Mouse (Mus musculus): ENCODE results near the gene Asb10. TPM values are rescaled to one million over a fixed set of nuclear protein-coding genes. Genes with fewer than 3 reads are reported as not detected.

The Asb10 gene
- total RNA-seq, 1 experiment, result 0.18 TPM

DNA sequence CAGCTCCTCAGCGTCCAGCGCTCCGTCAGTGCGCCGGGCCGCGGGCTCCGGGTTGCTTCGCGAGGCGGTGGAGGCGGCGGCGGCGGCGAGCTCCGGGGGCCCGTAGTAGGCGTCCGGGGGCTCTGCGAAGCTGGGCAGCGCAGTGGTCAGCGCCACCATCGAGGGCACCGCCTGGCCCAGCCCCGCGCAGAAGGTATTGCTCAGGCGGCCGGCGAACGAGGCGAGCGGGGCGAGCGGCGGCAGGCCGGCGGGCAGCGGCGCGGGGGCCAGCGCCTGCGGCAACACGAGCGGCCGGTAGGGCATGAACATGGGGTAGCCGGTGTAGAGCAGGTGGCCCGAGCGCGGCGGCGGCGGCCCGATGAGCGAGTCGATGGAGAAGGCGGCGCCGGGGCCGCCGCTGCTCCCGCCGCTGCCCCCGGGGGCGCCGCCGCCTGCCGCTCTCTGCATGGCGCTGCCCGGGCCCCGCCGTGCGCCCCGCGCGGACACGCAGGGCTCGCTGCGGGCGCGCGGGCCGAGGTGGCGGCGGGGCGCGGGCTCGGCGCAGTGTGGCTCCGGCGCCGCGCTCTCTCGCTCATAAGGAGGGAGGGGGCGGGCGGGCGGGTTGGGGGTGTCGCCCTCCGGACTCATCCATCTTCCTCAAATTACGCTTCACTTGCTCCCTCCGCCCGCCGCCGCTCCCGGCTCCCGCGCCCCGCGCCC lies 14.4 kb downstream of the Asb10 start:
- peak overlapping the region; percentile 64 for H3K9ac ChIP-seq (ENCODE audit: insufficient read depth, low read depth, low read length, poor library complexity, severe bottlenecking)

DNA sequence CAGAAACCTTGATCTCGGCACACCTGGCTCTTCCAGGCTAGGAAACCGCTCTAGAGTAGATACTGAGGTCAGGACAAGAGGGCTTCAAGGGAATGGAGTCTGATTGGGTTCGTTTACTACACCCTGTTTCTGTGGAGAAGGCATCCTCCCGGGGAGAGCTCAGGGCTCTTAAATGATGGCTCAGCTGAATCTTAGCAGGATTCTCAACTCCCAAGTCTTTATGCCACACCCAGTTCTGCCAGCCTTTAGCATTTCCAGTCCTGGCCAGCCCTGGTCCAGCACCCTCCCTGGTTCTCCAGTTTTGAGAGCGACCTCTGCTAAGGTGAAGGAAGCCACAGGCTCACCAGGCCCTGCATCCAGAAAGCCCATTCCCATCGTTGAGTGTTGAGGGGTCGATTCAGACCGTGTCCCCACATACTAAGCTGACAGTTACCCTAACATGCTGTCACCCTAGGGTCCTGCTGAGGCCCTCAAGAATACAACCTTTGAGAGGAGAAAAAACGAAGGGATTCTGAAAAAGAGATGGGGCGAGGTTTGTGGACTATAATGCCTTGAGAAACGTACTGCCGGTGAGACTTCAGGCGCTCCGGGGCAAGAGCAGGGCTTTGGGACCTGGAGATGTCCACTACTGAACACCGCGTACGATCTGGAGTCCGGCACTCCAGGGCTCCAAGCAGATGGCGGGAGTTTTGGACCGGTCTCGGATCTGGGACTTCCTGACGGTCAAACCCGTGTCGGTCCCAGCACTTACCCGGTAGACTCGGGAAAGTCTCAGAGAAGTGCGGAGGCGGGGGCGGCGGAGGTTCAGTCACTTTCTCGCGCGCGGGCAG lies 15.2 kb downstream of the Asb10 start:
- no peak for DNase-seq (ENCODE audit: low read depth, low spot score)
- Histone ChIP-seq H3K36me3 (ENCODE audit: control insufficient read depth, insufficient read depth, low read length, poor library complexity, severe bottlenecking) (no peaks in the 10 kb centered on the region), H3K4me1 (ENCODE audit: control insufficient read depth in 2 of 2, insufficient read depth in 2 of 2, low read length in 2 of 2, poor library complexity in 1 of 2) (peaks cover 6 to 12% of the 10 kb centered on the region in 2 experiments; a peak in 2 of 4 replicates), H3K4me3 (ENCODE audit: insufficient read depth in 1 of 2, low read depth in 1 of 2, low read length in 2 of 2, poor library complexity in 1 of 2, severe bottlenecking in 1 of 2) (peak overlapping the region; percentile 57 to 77), H3K9ac (ENCODE audit: insufficient read depth, low read depth, low read length, poor library complexity, severe bottlenecking) (peak overlapping the region; percentile 64), H3K9me3 (ENCODE audit: control insufficient read depth, insufficient read depth, low read depth, low read length) (no peaks in the 10 kb centered on the region), H3K27ac (ENCODE audit: insufficient read depth, low read depth, low read length, poor library complexity, severe bottlenecking) (no peak overlapping the region)
- in situ Hi-C loops (cut with MboI; ENCODE audit: low sequenced_read_pairs in 2 of 2, unreplicated experiment in 2 of 2), result loop anchor here in 1 of 2 experiments (10.0 kb wide), 1 partner anchor 61 kb away; no protein-coding TSS in a partner anchor
- TF ChIP-seq ZC3H11A (IDR thresholded peaks at IDR 0.05; ENCODE audit: borderline replicate concordance, low read depth, low read length) (no peak), ZNF384 (IDR thresholded peaks at IDR 0.05; ENCODE audit: low read depth, low read length) (no peak), HCFC1 (IDR thresholded peaks at IDR 0.05; ENCODE audit: borderline replicate concordance, insufficient read depth, low read length) (no peak), CHD2 (IDR thresholded peaks at IDR 0.05; ENCODE audit: low read depth, low read length) (no peak), MAFK (IDR thresholded peaks at IDR 0.05; ENCODE audit: insufficient read depth, low read depth, low read length) (no peak)

More for the DNA sequence above, 14.4 kb downstream of the Asb10 start:
- Histone ChIP-seq H3K4me3 (ENCODE audit: insufficient read depth in 1 of 2, low read depth in 1 of 2, low read length in 2 of 2, poor library complexity in 1 of 2, severe bottlenecking in 1 of 2) (peak overlapping the region; percentile 57 to 77; a peak in 3 of 4 replicates), H3K27ac (ENCODE audit: insufficient read depth, low read depth, low read length, poor library complexity, severe bottlenecking) (no peak overlapping the region), H3K4me1 (ENCODE audit: control insufficient read depth in 2 of 2, insufficient read depth in 2 of 2, low read length in 2 of 2, poor library complexity in 1 of 2) (peaks cover 6 to 12% of the 10 kb centered on the region in 2 experiments; a peak in 2 of 4 replicates), H3K9me3 (ENCODE audit: control insufficient read depth, insufficient read depth, low read depth, low read length) (no peaks in the 10 kb centered on the region), H3K36me3 (ENCODE audit: control insufficient read depth, insufficient read depth, low read length, poor library complexity, severe bottlenecking) (no peaks in the 10 kb centered on the region)
- DNase-seq (ENCODE audit: low read depth, low spot score), result no peak
- in situ Hi-C loops (cut with MboI; ENCODE audit: low sequenced_read_pairs in 2 of 2, unreplicated experiment in 2 of 2), result loop anchor here in 1 of 2 experiments (10.0 kb wide), 1 partner anchor 62 kb away; no protein-coding TSS in a partner anchor
- no peak for TF ChIP-seq MAFK (IDR thresholded peaks at IDR 0.05; ENCODE audit: insufficient read depth, low read depth, low read length)

DNA sequence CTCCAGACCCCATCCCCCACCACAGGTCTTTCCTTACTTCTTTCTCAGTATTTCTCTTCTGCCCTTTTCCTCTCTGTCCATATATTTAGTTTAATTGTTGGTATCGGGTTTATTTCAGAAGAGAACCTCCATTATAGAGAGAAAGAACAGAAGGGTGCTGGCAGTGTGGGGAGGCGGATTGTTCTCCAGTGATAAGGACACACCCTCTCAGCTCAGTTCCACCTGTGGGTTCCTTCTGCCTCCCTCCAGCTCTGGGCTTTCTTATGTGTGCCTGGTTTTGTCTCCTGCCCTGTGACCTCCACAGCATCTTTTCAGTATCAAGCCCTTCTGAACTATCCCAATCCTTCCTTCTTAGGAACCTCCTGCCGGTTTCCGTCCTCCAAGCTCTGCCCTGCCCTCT lies 16.3 kb downstream of the Asb10 start:
- Histone ChIP-seq H3K36me3 (ENCODE audit: control insufficient read depth, insufficient read depth, low read length, poor library complexity, severe bottlenecking) (no peaks in the 10 kb centered on the region), H3K9ac (ENCODE audit: insufficient read depth, low read depth, low read length, poor library complexity, severe bottlenecking) (no peak overlapping the region), H3K27ac (ENCODE audit: insufficient read depth, low read depth, low read length, poor library complexity, severe bottlenecking) (no peak overlapping the region), H3K9me3 (ENCODE audit: control insufficient read depth, insufficient read depth, low read depth, low read length) (no peaks in the 10 kb centered on the region), H3K4me1 (ENCODE audit: control insufficient read depth in 2 of 2, insufficient read depth in 2 of 2, low read length in 2 of 2, poor library complexity in 1 of 2) (peaks cover 6 to 9% of the 10 kb centered on the region in 2 experiments; a peak in 2 of 4 replicates), H3K4me3 (ENCODE audit: insufficient read depth in 1 of 2, low read depth in 1 of 2, low read length in 2 of 2, poor library complexity in 1 of 2, severe bottlenecking in 1 of 2) (no peak overlapping the region)
- DNase-seq (ENCODE audit: low read depth, low spot score), result no peak
- no peak for TF ChIP-seq CHD2 (IDR thresholded peaks at IDR 0.05; ENCODE audit: low read depth, low read length)
- in situ Hi-C loops (cut with MboI; ENCODE audit: low sequenced_read_pairs in 2 of 2, unreplicated experiment in 2 of 2), result loop anchor here in 1 of 2 experiments (10.0 kb wide), 1 partner anchor 60 kb away; no protein-coding TSS in a partner anchor

DNA sequence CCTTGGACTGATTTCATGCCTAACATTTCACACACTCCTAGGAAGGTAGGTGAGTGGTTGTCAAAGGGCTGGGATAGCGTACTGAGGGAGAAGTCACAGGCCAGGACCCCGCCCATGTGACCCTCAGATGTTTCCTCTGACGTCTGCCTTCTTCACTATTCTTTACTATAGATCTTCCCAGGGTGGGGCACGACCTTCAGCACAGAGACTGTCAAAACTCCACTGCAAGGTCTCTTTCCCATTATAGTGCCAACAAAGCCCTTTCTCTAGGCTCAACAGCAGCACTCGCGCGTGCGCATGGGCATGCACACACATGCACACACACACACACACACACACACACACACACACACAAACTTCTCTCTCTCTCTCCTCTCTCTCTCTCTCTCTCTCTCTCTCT lies 17.0 kb downstream of the Asb10 start:
- in situ Hi-C loops (cut with MboI; ENCODE audit: low sequenced_read_pairs in 2 of 2, unreplicated experiment in 2 of 2), result loop anchor here in 1 of 2 experiments (10.0 kb wide), 1 partner anchor 59 kb away; no protein-coding TSS in a partner anchor
- H3K9ac ChIP-seq (ENCODE audit: insufficient read depth, low read depth, low read length, poor library complexity, severe bottlenecking), result no peak overlapping the region
- peaks cover 6 to 9% of the 10 kb centered on the region in 2 experiments; a peak in 2 of 4 replicates for H3K4me1 ChIP-seq (ENCODE audit: control insufficient read depth in 2 of 2, insufficient read depth in 2 of 2, low read length in 2 of 2, poor library complexity in 1 of 2)
- no peaks in the 10 kb centered on the region for H3K9me3 ChIP-seq (ENCODE audit: control insufficient read depth, insufficient read depth, low read depth, low read length)
- no peak overlapping the region for H3K4me3 ChIP-seq (ENCODE audit: insufficient read depth in 1 of 2, low read depth in 1 of 2, low read length in 2 of 2, poor library complexity in 1 of 2, severe bottlenecking in 1 of 2)
- no peaks in the 10 kb centered on the region for H3K36me3 ChIP-seq (ENCODE audit: control insufficient read depth, insufficient read depth, low read length, poor library complexity, severe bottlenecking)
- no peak for DNase-seq (ENCODE audit: low read depth, low spot score)
- H3K27ac ChIP-seq (ENCODE audit: insufficient read depth, low read depth, low read length, poor library complexity, severe bottlenecking), result no peak overlapping the region
- TF ChIP-seq HCFC1 (IDR thresholded peaks at IDR 0.05; ENCODE audit: borderline replicate concordance, insufficient read depth, low read length) (no peak), ZC3H11A (IDR thresholded peaks at IDR 0.05; ENCODE audit: borderline replicate concordance, low read depth, low read length) (no peak), CHD2 (IDR thresholded peaks at IDR 0.05; ENCODE audit: low read depth, low read length) (no peak), MAFK (IDR thresholded peaks at IDR 0.05; ENCODE audit: insufficient read depth, low read depth, low read length) (no peak), ZNF384 (IDR thresholded peaks at IDR 0.05; ENCODE audit: low read depth, low read length) (no peak)
